Mouse (Mus musculus) olfactory bulb, adult 2 months (tissue): Measurements from ENCODE around the gene Msantd3.

Experiments used
- CTCF ChIP-seq: fragments of 200-500 bp; IDR thresholded peaks from 2 replicates; pipeline ENCODE4 v1.5.1; 2012; ENCODE audit warnings: low read depth, mild to moderate bottlenecking, low read length, moderate library complexity; ENCODE audit not compliant: insufficient read depth
- POLR2A ChIP-seq: fragments of 200-500 bp; IDR thresholded peaks from 2 replicates; pipeline ENCODE4 v1.6.1; 2012; ENCODE audit warnings: mild to moderate bottlenecking, low read depth, low read length, moderate library complexity; ENCODE audit not compliant: insufficient read depth

DNA sequence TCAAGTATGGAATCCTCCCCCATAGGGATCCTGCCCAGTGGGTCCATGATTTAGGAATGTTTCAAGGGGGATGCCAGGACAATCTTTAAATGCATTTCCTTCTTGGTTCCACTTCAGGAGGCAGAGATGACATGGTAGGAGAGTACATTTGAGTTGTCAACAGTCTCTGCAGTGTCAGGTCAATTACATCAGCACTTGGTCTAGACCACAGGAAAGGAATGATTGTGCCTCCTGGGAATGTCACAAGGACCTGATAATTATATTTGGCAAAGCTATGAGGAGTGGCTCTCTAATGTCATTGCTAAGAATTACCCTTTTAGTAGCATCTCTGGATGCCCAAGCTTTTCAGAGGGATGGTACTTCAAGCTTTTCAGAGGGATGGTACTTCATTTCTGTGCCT, 25.2 kb downstream of the Msantd3 start:
- TF ChIP-seq POLR2A (no peak), CTCF (no peak)
